Mouse (Mus musculus): ENCODE data around the gene Polr1b.

- TF ChIP-seq CTCF (IDR thresholded peaks at IDR 0.05; ENCODE audit: insufficient read depth, low read length) (no peak), POLR2A (IDR thresholded peaks at IDR 0.05; ENCODE audit: borderline replicate concordance, extremely low read depth, low read depth, low read length) (no peak)
These were observed 34.5 kb upstream of the Polr1b start for GRCm38 (mm10) chr2:129066326-129066725.

Data from lung, adult 2 months (tissue).